Mouse (Mus musculus): ENCODE measurements around the gene Knstrn.

Gene Knstrn

GRCm38 (mm10) chr2:118899981-118900825 is 86.4 kb downstream of the Knstrn start, which contains the start of gene Bahd1:
TSS of gene Bahd1 (plus strand) at chr2:118900377.
- DNase-seq (ENCODE audit: low read depth, low spot score) = peak; percentile 79

GRCm38 (mm10) chr2:118900826-118901140 is 87.0 kb downstream of the Knstrn start:
- DNase-seq (ENCODE audit: low read depth, low spot score) = peak; percentile 33

DNA sequence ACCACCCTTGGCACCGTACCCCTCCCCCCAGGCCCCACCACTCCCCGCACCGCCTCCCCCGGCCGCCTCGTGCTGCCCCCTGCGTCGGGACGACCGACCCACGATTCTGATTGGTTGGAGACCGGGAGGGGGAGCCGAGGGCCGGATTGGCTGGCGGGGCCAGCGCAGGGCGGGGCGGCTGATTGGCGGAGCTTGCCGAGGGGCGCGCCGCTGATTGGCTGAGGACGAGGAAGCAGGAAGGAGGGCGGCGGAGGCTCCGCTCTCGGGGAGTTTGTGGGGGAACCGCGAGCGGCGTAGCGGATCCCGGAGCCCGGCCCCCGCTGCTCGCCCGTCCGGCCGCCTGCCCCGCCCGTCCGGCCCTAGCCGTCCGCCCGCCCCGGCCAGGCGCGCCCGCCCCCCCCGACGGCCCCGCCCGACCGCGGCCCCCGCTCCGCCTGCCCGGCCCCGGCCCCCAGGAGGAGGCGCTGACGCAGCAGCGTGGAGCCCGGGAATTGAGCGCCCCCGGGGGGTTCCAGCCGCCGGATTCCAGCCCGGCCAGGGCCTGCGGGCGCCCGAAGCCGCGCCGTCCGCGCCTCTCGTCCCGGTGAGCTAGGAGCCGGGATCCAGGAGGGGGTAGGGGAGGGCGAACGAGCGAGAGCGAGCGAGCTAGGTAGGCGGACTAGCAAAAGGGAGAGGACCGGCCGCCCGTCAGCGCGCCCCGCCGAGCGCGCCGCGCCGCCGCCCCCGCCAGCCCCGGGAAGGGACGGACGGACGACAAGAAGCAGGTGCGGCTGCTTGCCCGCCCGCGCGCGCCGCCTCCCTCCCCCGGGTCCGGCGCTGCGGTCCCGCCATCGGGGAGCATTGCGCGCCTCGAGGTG is 87.6 kb downstream of the Knstrn start:
- peak; percentile 91 for DNase-seq (ENCODE audit: low read depth, low spot score)

- DNase-seq (ENCODE audit: low read depth, low spot score) = peak; percentile 49
These were observed 88.5 kb downstream of the Knstrn start for GRCm38 (mm10) chr2:118902051-118903025.

- no peak for DNase-seq (ENCODE audit: low read depth, low spot score)
These were observed 89.5 kb downstream of the Knstrn start for GRCm38 (mm10) chr2:118903333-118903741.
